Mouse (Mus musculus): ENCODE measurements around the gene Zfp385b. TPM values are rescaled to one million over a fixed set of nuclear protein-coding genes. Genes with fewer than 3 reads are reported as not detected.

Gene Zfp385b
- polyA plus RNA-seq, 1 experiment from 2014 or later, result 1.5 TPM

DNA sequence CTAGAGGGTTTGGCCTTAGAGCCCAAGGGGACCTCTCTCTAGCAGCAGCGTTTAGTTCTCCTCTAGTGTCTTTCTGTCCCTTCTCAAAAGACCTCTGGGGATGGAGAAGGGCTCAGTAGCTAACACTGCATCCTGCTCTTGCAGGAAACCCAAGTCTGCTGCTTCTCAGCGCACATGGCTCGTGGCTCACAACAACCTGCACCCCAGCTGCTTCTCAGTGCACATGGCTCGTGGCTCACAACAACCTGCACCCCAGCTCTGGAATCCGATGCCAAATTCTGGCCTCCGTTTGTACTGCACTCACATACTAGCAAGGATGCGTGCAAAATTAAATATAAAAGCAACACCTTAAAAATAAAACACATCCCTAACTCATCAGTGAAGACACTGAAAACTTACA is 92.6 kb downstream of the Zfp385b start:
- no peak overlapping the region for H3K4me3 ChIP-seq
- no peaks in the 10 kb centered on the region for H3K4me1 ChIP-seq
- H3K9me3 ChIP-seq (replicated peaks), result no peaks in the 10 kb centered on the region
- H3K27me3 ChIP-seq (ENCODE audit: low read depth, poor library complexity, severe bottlenecking), result no peaks in the 10 kb centered on the region
- no peaks in the 10 kb centered on the region for H3K36me3 ChIP-seq
- DNase-seq (ENCODE audit: low spot score), result no peak
- WGBS, result 90% methylated on average over 7 of the region's 7 CpGs
- no peak overlapping the region for H3K27ac ChIP-seq (replicated peaks)

DNA sequence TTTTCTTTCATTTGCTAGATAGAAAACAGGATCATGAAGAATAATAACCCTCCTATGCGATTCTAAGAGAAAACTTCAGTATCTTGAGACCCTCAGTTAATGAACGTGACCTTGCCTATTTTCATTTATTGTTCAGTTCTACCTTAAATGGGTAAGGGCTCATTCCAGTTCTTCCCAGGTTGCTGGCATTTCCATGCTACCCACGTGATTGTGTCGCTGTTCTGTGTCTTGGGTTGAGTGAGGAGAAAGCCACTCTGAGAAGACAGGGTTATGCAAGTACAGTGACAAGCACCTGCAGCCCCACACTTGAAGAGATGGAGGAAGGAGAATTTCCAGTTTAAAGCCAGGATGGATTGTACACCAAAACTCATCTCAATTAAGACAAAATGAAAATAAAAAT is 98.6 kb downstream of the Zfp385b start:
- Histone ChIP-seq H3K4me1 (no peaks in the 10 kb centered on the region), H3K4me3 (no peak overlapping the region), H3K9me3 (replicated peaks) (no peaks in the 10 kb centered on the region), H3K27ac (replicated peaks) (no peak overlapping the region), H3K27me3 (ENCODE audit: low read depth, poor library complexity, severe bottlenecking) (no peaks in the 10 kb centered on the region), H3K36me3 (no peaks in the 10 kb centered on the region)
- DNase-seq (ENCODE audit: low spot score), result no peak
- 91% methylated on average over 4 of the region's 4 CpGs for WGBS

DNA sequence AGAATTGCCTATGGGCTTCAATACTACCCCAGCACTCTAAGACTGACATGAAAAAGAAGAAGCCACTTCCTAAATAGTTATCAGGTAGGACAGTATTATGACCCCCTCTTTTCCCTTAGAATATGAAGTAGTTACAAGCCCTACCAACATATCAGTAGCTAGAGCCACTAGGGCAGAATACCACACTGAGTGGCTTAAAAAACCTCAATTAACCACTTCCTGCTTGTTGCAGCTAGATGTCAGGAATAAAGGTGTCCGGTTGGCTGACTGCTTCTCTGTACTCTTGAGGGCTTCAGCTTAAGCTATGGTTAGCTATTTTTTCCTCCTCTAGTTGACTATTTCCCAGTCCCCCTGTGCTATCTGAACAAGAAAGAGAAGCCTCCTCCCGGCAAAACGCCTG is 103.1 kb downstream of the Zfp385b start:
- Histone ChIP-seq H3K4me3 (no peak overlapping the region), H3K27me3 (ENCODE audit: low read depth, poor library complexity, severe bottlenecking) (no peaks in the 10 kb centered on the region), H3K27ac (replicated peaks) (no peak overlapping the region), H3K4me1 (no peaks in the 10 kb centered on the region), H3K36me3 (no peaks in the 10 kb centered on the region), H3K9me3 (replicated peaks) (no peaks in the 10 kb centered on the region)
- 91% methylated on average over 3 of the region's 3 CpGs for WGBS
- no peak for DNase-seq (ENCODE audit: low spot score)

DNA sequence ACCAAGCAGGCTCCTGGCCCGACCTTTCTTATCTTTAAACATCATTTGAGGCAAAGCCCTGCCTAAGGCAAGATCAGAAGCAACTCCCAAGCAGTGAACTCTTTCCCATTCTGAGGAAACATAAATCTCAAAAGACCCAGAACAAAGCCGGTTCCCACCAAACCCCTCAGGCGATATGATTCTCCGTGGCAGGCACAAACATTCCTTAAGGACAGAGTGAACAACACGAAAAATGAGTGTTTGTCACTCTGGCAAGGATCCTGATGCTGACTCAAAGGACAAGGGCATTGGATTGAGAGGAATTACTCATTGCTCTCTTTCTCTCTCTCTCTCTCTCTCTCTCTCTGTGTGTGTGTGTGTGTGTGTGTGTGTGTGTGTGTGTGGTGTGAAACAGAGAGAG is 105.6 kb downstream of the Zfp385b start:
- no peak for DNase-seq (ENCODE audit: low spot score)
- 74% methylated on average over 5 of the region's 5 CpGs for WGBS
- no peak overlapping the region for H3K4me3 ChIP-seq
- no peaks in the 10 kb centered on the region for H3K4me1 ChIP-seq
- no peaks in the 10 kb centered on the region for H3K27me3 ChIP-seq (ENCODE audit: low read depth, poor library complexity, severe bottlenecking)
- H3K9me3 ChIP-seq (replicated peaks), result no peaks in the 10 kb centered on the region
- H3K36me3 ChIP-seq, result no peaks in the 10 kb centered on the region
- H3K27ac ChIP-seq (replicated peaks), result no peak overlapping the region

DNA sequence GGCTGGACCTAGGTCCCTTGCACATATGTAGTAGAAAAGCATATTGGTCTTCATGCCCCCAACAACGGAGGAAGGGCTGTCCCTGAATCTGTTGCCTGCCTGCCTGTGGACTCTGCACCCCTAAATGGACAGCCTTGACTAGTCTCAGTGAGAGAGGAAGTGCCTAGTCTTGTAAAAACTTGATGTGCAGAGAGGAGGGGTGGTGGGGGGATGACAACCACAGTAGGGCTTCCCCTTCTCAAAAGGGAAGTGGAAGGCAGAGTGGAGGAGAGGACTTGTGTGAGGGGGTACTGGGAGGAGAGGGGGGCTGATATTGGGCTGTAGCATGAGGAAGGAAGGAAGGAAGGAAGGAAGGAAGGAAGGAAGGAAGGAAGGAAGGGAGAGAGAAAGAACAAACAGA is 107.7 kb downstream of the Zfp385b start:
- WGBS, result 84% methylated on average over 1 of the region's 1 CpGs
- DNase-seq (ENCODE audit: low spot score), result no peak
- Histone ChIP-seq H3K4me1 (peaks cover 6% of the 10 kb centered on the region; the same call in 1 of the 2 replicates), H3K9me3 (replicated peaks) (no peaks in the 10 kb centered on the region), H3K4me3 (no peak overlapping the region), H3K27ac (replicated peaks) (no peak overlapping the region), H3K36me3 (no peaks in the 10 kb centered on the region), H3K27me3 (ENCODE audit: low read depth, poor library complexity, severe bottlenecking) (no peaks in the 10 kb centered on the region)

DNA sequence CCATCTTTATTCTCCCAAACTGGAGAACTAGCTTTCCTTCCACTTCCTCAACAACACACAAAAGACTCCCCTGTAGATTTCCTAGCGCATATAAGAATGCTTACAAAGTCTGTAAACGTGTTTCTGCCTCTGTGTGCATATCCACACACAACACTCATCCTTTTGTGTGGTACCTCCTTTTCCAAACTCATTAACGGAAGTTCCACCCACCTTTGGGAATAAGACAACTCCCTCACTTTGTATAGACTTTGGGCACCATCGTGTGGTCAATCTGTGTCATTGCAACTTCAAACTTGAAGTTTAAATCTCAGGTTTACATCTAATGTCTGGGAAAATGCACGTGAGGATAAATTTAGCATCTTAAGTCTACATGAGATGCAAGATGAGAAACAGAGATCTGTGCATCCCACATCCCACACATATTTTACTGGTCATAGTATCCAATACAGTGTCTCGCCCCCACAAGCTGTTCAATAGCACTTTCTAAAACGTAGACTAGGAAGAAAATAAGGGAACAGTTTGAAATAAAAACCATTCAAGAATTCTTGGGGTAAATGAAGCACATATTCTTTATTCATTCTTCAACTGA is 110.1 kb downstream of the Zfp385b start:
- Histone ChIP-seq H3K4me3 (no peak overlapping the region), H3K27me3 (ENCODE audit: low read depth, poor library complexity, severe bottlenecking) (no peaks in the 10 kb centered on the region), H3K4me1 (peaks cover 6% of the 10 kb centered on the region; the same call in 1 of the 2 replicates), H3K27ac (replicated peaks) (0 out of 2 replicates have a peak overlapping the region, but pooled peaks have one; percentile 33), H3K36me3 (no peaks in the 10 kb centered on the region), H3K9me3 (replicated peaks) (no peaks in the 10 kb centered on the region)
- WGBS, result 29% methylated on average over 7 of the region's 7 CpGs
- peak; percentile 49 for DNase-seq (ENCODE audit: low spot score)

DNA sequence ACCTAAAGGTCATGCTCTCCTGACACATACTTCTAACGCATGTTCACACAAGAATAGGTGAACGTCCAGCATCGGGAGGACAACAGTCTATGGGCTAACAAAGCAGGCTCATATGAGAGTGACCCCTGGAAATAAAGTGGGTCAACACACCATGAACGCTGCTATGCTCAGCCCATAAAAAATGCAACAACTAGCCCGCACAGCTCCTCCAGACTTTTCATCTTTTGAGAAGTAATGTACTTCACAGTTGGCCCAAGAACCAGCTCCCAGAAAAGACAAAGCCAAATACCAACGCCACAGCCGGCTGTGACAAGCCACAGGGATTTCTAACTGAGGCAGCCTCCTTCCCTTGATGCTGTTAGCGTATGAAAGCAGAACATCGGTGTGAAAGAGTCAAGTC is 112.3 kb downstream of the Zfp385b start:
- DNase-seq (ENCODE audit: low spot score), result no peak
- H3K27ac ChIP-seq (replicated peaks), result no peak overlapping the region
- peaks cover 14% of the 10 kb centered on the region for H3K4me1 ChIP-seq
- H3K36me3 ChIP-seq, result no peaks in the 10 kb centered on the region
- H3K27me3 ChIP-seq (ENCODE audit: low read depth, poor library complexity, severe bottlenecking), result no peaks in the 10 kb centered on the region
- WGBS, result 67% methylated on average over 9 of the region's 9 CpGs
- H3K9me3 ChIP-seq (replicated peaks), result no peaks in the 10 kb centered on the region
- no peak overlapping the region for H3K4me3 ChIP-seq

DNA sequence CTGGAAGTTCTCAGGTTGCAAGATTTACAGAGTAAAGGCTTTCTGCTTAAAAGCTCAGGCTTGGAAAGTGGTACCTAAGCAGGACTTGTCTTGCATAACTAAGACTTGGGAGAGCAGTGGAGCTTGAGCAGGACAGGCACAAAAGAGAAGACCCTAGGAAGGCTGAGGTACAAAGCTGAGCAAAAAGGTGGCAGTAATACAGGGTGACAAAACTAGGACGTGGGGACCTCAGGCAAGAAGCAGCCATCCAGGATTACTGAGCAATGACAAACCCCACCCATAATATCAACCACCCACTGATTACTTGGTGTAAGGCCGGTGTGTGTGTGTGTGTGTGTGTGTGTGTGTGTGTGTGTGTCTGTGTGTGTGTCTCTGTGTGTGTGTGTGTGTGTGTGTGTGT is 114.0 kb downstream of the Zfp385b start:
- Histone ChIP-seq H3K36me3 (no peaks in the 10 kb centered on the region), H3K9me3 (replicated peaks) (no peaks in the 10 kb centered on the region), H3K27me3 (ENCODE audit: low read depth, poor library complexity, severe bottlenecking) (no peaks in the 10 kb centered on the region), H3K4me1 (peaks cover 14% of the 10 kb centered on the region), H3K27ac (replicated peaks) (no peak overlapping the region), H3K4me3 (no peak overlapping the region)
- WGBS, result 66% methylated on average over 2 of the region's 2 CpGs
- no peak for DNase-seq (ENCODE audit: low spot score)

DNA sequence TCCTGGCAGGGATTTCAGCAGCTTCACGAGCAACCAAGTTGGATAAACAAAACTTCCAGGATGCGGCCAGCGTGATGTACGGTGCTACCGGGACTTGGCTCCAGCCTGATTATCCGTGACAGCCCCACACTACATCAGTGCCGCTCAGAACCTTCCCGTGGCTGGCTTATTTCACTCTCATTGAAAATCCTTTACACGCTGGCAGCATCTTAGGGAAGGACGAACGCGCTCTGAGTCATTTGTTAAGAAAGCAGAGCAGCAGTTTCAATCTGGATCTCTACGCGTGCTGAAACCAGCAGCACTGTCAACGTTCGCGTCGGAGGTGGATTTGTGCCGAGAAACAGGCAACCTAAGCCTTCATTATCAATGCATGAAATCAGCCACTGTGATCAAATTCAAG is 116.4 kb downstream of the Zfp385b start:
- Histone ChIP-seq H3K4me3 (0 out of 2 replicates have a peak overlapping the region, but pooled peaks have one; percentile 7), H3K27ac (replicated peaks) (no peak overlapping the region)
- DNase-seq (ENCODE audit: low spot score), result no peak

DNA sequence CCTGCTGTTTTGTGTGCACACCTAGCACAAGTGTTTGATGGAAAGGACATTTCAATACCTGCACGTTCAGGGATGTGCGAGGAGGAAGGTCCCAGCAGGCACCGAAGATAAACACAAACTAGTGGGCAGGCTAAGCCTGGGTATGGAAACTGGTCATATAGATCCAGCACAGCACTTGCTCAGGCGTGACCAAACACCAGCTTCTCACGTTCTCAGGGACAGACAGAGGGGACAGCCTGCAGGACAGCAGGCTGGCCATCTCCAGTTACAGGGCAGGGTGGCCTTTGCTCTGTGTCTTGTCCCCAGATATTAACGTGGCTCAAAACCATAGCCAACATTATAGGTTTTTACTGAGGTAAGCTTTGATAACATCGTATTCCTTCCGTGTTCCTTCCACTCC is 128.3 kb downstream of the Zfp385b start:
- Histone ChIP-seq H3K4me1 (peaks cover 4% of the 10 kb centered on the region; the same call in 1 of the 2 replicates), H3K27me3 (ENCODE audit: low read depth, poor library complexity, severe bottlenecking) (no peaks in the 10 kb centered on the region), H3K36me3 (no peaks in the 10 kb centered on the region), H3K4me3 (no peak overlapping the region), H3K27ac (replicated peaks) (no peak overlapping the region), H3K9me3 (replicated peaks) (no peaks in the 10 kb centered on the region)
- DNase-seq (ENCODE audit: low spot score), result no peak
- WGBS, result 76% methylated on average over 8 of the region's 8 CpGs

More for the DNA sequence above, 116.4 kb downstream of the Zfp385b start:
- 69% methylated on average over 19 of the region's 19 CpGs for WGBS
- H3K9me3 ChIP-seq (replicated peaks), result no peaks in the 10 kb centered on the region
- H3K27me3 ChIP-seq (ENCODE audit: low read depth, poor library complexity, severe bottlenecking), result no peaks in the 10 kb centered on the region
- H3K36me3 ChIP-seq, result no peaks in the 10 kb centered on the region
- H3K4me1 ChIP-seq, result peaks cover 14% of the 10 kb centered on the region

DNA sequence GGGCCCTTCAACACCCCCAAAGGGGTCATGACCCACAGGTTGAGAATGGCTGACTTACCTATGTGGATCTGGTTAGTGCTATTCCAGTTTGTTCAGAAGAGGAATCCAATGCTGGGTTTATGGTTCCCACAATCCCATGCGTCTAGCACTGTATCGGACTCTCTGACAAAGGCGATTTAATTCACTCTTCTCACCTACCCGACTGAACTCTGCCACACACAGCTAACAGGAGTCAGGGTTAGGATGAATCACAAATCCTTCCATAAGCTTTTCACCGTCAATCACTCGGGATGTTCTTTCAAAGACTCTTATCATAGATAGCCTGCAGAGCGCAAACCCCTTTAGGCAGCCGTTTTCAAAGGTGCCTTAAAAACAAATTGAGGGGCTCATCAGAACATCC is 129.1 kb downstream of the Zfp385b start:
- Histone ChIP-seq H3K27ac (replicated peaks) (no peak overlapping the region), H3K27me3 (ENCODE audit: low read depth, poor library complexity, severe bottlenecking) (no peaks in the 10 kb centered on the region), H3K36me3 (no peaks in the 10 kb centered on the region), H3K4me1 (peaks cover 4% of the 10 kb centered on the region; the same call in 1 of the 2 replicates), H3K4me3 (no peak overlapping the region), H3K9me3 (replicated peaks) (no peaks in the 10 kb centered on the region)
- 84% methylated on average over 8 of the region's 8 CpGs for WGBS
- DNase-seq (ENCODE audit: low spot score), result no peak

DNA sequence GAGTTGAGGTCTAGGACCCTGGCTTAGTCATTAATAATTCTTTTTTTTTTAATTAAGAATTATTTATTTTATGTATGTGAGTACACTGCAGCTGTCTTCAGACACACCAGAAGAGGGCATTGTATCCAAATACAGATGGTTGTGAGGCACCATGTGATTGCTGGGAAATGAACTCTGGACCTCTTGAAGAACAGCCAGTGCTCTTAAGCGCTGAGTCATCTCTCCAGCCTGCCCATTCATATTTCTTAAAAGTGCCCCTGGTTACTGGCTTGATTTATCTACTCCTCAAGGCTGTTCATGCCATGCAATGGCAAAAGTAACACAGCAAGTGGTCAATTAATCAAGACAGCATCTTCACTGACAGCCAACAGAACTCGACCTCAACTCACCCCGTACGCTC is 130.8 kb downstream of the Zfp385b start:
- Histone ChIP-seq H3K27ac (replicated peaks) (no peak overlapping the region), H3K4me3 (no peak overlapping the region), H3K4me1 (peaks cover 4% of the 10 kb centered on the region; the same call in 1 of the 2 replicates), H3K36me3 (no peaks in the 10 kb centered on the region), H3K9me3 (replicated peaks) (no peaks in the 10 kb centered on the region), H3K27me3 (ENCODE audit: low read depth, poor library complexity, severe bottlenecking) (no peaks in the 10 kb centered on the region)
- WGBS, result 94% methylated on average over 4 of the region's 4 CpGs
- DNase-seq (ENCODE audit: low spot score), result no peak

DNA sequence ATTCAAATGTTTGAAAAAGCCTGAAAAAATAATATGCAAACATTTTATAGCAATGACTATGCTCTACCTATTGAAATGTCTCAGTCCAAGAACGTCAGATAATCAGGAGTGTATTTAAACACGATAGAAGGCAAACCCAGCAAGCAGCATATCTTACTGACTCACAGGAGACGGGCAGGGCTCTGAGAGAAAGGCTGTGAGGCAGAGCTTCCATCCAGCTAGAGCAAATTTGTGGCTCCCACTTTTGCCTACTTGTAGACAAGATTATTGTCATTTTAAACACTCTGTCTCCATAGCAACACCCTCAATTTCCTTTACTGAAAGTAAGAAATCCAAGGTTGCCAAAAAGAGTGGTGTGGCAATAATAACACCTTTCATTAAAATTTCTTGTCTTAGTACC is 135.4 kb downstream of the Zfp385b start:
- 0 out of 2 replicates have a peak, but pooled peaks cover 4% of the 10 kb centered on the region for H3K4me1 ChIP-seq
- no peaks in the 10 kb centered on the region for H3K36me3 ChIP-seq
- H3K9me3 ChIP-seq (replicated peaks), result no peaks in the 10 kb centered on the region
- 85% methylated on average over 3 of the region's 3 CpGs for WGBS
- no peak for DNase-seq (ENCODE audit: low spot score)
- no peak overlapping the region for H3K4me3 ChIP-seq
- no peaks in the 10 kb centered on the region for H3K27me3 ChIP-seq (ENCODE audit: low read depth, poor library complexity, severe bottlenecking)
- no peak overlapping the region for H3K27ac ChIP-seq (replicated peaks)

DNA sequence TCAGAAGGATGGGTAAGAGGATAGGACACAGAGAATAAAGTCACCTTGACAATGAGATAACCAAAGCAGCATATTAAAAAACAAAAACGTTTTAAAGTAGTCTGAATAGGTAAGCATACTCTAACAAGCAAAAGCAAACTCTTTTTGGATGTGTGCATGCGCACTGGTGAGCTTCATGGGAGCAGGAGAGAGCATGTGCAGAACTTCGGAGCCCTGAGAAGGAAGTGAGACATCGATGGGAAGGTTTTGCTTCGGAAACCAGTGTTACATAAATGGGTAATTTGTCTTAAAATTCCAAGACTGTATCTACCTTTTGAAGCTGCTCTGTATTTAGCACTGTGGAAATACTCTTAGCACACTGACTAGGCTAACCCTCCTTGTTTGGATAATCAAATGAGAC is 137.2 kb downstream of the Zfp385b start:
- Histone ChIP-seq H3K9me3 (replicated peaks) (no peaks in the 10 kb centered on the region), H3K36me3 (no peaks in the 10 kb centered on the region), H3K27me3 (ENCODE audit: low read depth, poor library complexity, severe bottlenecking) (no peaks in the 10 kb centered on the region), H3K4me1 (0 out of 2 replicates have a peak, but pooled peaks cover 4% of the 10 kb centered on the region), H3K4me3 (no peak overlapping the region), H3K27ac (replicated peaks) (no peak overlapping the region)
- 87% methylated on average over 5 of the region's 5 CpGs for WGBS
- DNase-seq (ENCODE audit: low spot score), result no peak
